Mouse (Mus musculus) ZHBTc4 (cell line): ENCODE data around the gene Cenpu.
A peak's percentile ranks its signal among the peaks of the same experiment; 100 is the strongest.

Experiments
- DNase-seq: peaks from one replicate; pipeline ENCODE4 v3.0.0-alpha.2; 2011; ENCODE audit warnings: low read depth, low spot score

Cenpu gene

GRCm38 (mm10) chr8:46550058-46550457 is 1.8 kb upstream of the Cenpu start:
- no peak for DNase-seq

GRCm38 (mm10) chr8:46551029-46551428 is 799 bp upstream of the Cenpu start:
- DNase-seq, result no peak

- DNase-seq, result peak; percentile 47
Measured at GRCm38 (mm10) chr8:46552441-46552765, 575 bp downstream of the Cenpu start.

GRCm38 (mm10) chr8:46559428-46559827 is 7.6 kb downstream of the Cenpu start:
- DNase-seq, result peak; percentile 78

GRCm38 (mm10) chr8:46562333-46562732 is 10.5 kb downstream of the Cenpu start:
- no peak for DNase-seq

- DNase-seq, result no peak
Measured at GRCm38 (mm10) chr8:46566914-46567529, 15.2 kb downstream of the Cenpu start.

GRCm38 (mm10) chr8:46567946-46568345 is 16.1 kb downstream of the Cenpu start:
- no peak for DNase-seq

- DNase-seq, result peak; percentile 44
Measured at GRCm38 (mm10) chr8:46568942-46569341, 17.1 kb downstream of the Cenpu start.

GRCm38 (mm10) chr8:46569659-46570441 is 18.0 kb downstream of the Cenpu start:
- DNase-seq, result no peak

GRCm38 (mm10) chr8:46570673-46571072 is 18.8 kb downstream of the Cenpu start:
- peak; percentile 25 for DNase-seq

GRCm38 (mm10) chr8:46573446-46573845 is 21.6 kb downstream of the Cenpu start:
- DNase-seq, result peak; percentile 72

- DNase-seq, result peak; percentile 25
Measured at GRCm38 (mm10) chr8:46573964-46574363, 22.1 kb downstream of the Cenpu start.

GRCm38 (mm10) chr8:46578794-46579193 is 27.0 kb downstream of the Cenpu start:
- no peak for DNase-seq

GRCm38 (mm10) chr8:46584328-46584727 is 32.5 kb downstream of the Cenpu start:
- DNase-seq, result peak; percentile 75

- DNase-seq, result no peak
Measured at GRCm38 (mm10) chr8:46585576-46585975, 33.7 kb downstream of the Cenpu start.

GRCm38 (mm10) chr8:46587911-46588310 is 36.1 kb downstream of the Cenpu start:
- no peak for DNase-seq

- no peak for DNase-seq
Measured at GRCm38 (mm10) chr8:46588663-46589062, 36.8 kb downstream of the Cenpu start.

GRCm38 (mm10) chr8:46593067-46593466 is 41.2 kb downstream of the Cenpu start:
- DNase-seq, result no peak

- DNase-seq, result no peak
Measured at GRCm38 (mm10) chr8:46593772-46594171, 41.9 kb downstream of the Cenpu start.

- DNase-seq, result no peak
Measured at GRCm38 (mm10) chr8:46595593-46595992, 43.8 kb downstream of the Cenpu start.

- DNase-seq, result no peak
Measured at GRCm38 (mm10) chr8:46596530-46596929, 44.7 kb downstream of the Cenpu start.

- DNase-seq, result no peak
Measured at GRCm38 (mm10) chr8:46597411-46597810, 45.6 kb downstream of the Cenpu start.

- DNase-seq, result no peak
Measured at GRCm38 (mm10) chr8:46598114-46598513, 46.3 kb downstream of the Cenpu start.
